Mouse (Mus musculus): ENCODE measurements around the gene Fst. TPM values are rescaled to one million over a fixed set of nuclear protein-coding genes. Genes with fewer than 3 reads are reported as not detected.

The Fst gene
- total and polyA plus RNA-seq, 3 experiments = 0.63 to 1.3 (median 1.2) TPM

GRCm38 (mm10) chr13:114447213-114447612, 11.5 kb downstream of the Fst start:
- H3K4me3 ChIP-seq = no peak overlapping the region
- DNase-seq = no peak
- H3K4me1 ChIP-seq (ENCODE audit: control insufficient read depth, insufficient read depth, low read length) = no peaks in the 10 kb centered on the region
- H3K9ac ChIP-seq (ENCODE audit: low read depth, low read length) = no peak overlapping the region
- H3K27ac ChIP-seq = no peak overlapping the region
- H3K36me3 ChIP-seq (ENCODE audit: control insufficient read depth, insufficient read depth, low read length) = no peaks in the 10 kb centered on the region
- intact Hi-C loops (cut with DNase I) = no loop called here
- TF ChIP-seq CTCF (IDR thresholded peaks at IDR 0.05) (no peak), EP300 (IDR thresholded peaks at IDR 0.05; ENCODE audit: insufficient read depth, low read depth, low read length) (no peak), POLR2A (IDR thresholded peaks at IDR 0.05; ENCODE audit: insufficient read depth, low read depth, low read length) (no peak)
- no peaks in the 10 kb centered on the region for H3K79me2 ChIP-seq (replicated peaks; ENCODE audit: control insufficient read depth, insufficient read depth, low read length)
- H3K27me3 ChIP-seq (ENCODE audit: control insufficient read depth, insufficient read depth, low read length) = no peaks in the 10 kb centered on the region
- WGBS = 52% methylated on average over 2 of the region's 2 CpGs

DNA sequence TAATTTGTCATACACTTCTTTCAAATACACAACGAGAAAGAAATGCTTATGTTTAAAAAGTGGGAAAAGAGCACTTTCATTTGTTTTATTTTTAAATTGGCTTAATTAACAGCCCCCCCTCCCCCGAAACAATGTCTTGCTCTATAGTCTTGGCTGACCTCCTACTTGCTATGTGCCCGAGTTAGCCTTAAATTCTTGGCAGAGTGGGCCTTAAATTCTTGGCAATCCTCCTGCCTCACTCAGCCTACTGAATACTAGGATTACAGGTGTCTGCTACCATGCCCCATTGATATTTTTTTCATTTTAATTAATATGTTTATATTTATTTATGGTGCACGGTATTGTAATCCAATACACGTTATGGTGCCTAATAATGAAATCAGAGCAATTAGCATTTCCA, 26.3 kb downstream of the Fst start:
- 52% methylated on average over 5 of the region's 5 CpGs for WGBS
- TF ChIP-seq POLR2A (IDR thresholded peaks at IDR 0.05; ENCODE audit: insufficient read depth, low read depth, low read length) = no peak
- no peak for TF ChIP-seq EP300 (IDR thresholded peaks at IDR 0.05; ENCODE audit: insufficient read depth, low read depth, low read length)
- H3K9ac ChIP-seq (ENCODE audit: low read depth, low read length) = no peak overlapping the region
- no peaks in the 10 kb centered on the region for H3K36me3 ChIP-seq (ENCODE audit: control insufficient read depth, insufficient read depth, low read length)
- no peak overlapping the region for H3K27ac ChIP-seq
- no peaks in the 10 kb centered on the region for H3K27me3 ChIP-seq (ENCODE audit: control insufficient read depth, insufficient read depth, low read length)
- H3K4me1 ChIP-seq (ENCODE audit: control insufficient read depth, insufficient read depth, low read length) = no peaks in the 10 kb centered on the region
- intact Hi-C loops (cut with DNase I) = no loop called here
- H3K79me2 ChIP-seq (replicated peaks; ENCODE audit: control insufficient read depth, insufficient read depth, low read length) = no peaks in the 10 kb centered on the region
- DNase-seq = no peak
- no peak overlapping the region for H3K4me3 ChIP-seq

- WGBS = 95% methylated on average over 5 of the region's 5 CpGs
- intact Hi-C loops (cut with DNase I) = no loop called here
These were observed 33.5 kb downstream of the Fst start for GRCm38 (mm10) chr13:114425230-114425629.

GRCm38 (mm10) chr13:114420235-114420634, 38.5 kb downstream of the Fst start:
- TF ChIP-seq EP300 (IDR thresholded peaks at IDR 0.05; ENCODE audit: insufficient read depth, low read depth, low read length) (no peak), POLR2A (IDR thresholded peaks at IDR 0.05; ENCODE audit: insufficient read depth, low read depth, low read length) (no peak), CTCF (IDR thresholded peaks at IDR 0.05) (no peak)
- intact Hi-C loops (cut with DNase I) = no loop called here
- H3K36me3 ChIP-seq (ENCODE audit: control insufficient read depth, insufficient read depth, low read length) = no peaks in the 10 kb centered on the region
- H3K4me3 ChIP-seq = no peak overlapping the region
- no peaks in the 10 kb centered on the region for H3K4me1 ChIP-seq (ENCODE audit: control insufficient read depth, insufficient read depth, low read length)
- H3K79me2 ChIP-seq (replicated peaks; ENCODE audit: control insufficient read depth, insufficient read depth, low read length) = no peaks in the 10 kb centered on the region
- no peak overlapping the region for H3K9ac ChIP-seq (ENCODE audit: low read depth, low read length)
- H3K27ac ChIP-seq = no peak overlapping the region
- no peak for DNase-seq
- WGBS = 64% methylated on average over 8 of the region's 8 CpGs
- no peaks in the 10 kb centered on the region for H3K27me3 ChIP-seq (ENCODE audit: control insufficient read depth, insufficient read depth, low read length)

More at GRCm38 (mm10) chr13:114425230-114425629, 33.5 kb downstream of the Fst start:
- H3K4me1 ChIP-seq (ENCODE audit: control insufficient read depth, insufficient read depth, low read length) = no peaks in the 10 kb centered on the region
- H3K9ac ChIP-seq (ENCODE audit: low read depth, low read length) = no peak overlapping the region
- no peak for DNase-seq
- H3K27ac ChIP-seq = no peak overlapping the region
- no peaks in the 10 kb centered on the region for H3K27me3 ChIP-seq (ENCODE audit: control insufficient read depth, insufficient read depth, low read length)
- H3K4me3 ChIP-seq = no peak overlapping the region
- H3K36me3 ChIP-seq (ENCODE audit: control insufficient read depth, insufficient read depth, low read length) = no peaks in the 10 kb centered on the region
- TF ChIP-seq EP300 (IDR thresholded peaks at IDR 0.05; ENCODE audit: insufficient read depth, low read depth, low read length) = no peak
- TF ChIP-seq CTCF (IDR thresholded peaks at IDR 0.05) = no peak
- no peak for TF ChIP-seq POLR2A (IDR thresholded peaks at IDR 0.05; ENCODE audit: insufficient read depth, low read depth, low read length)
- H3K79me2 ChIP-seq (replicated peaks; ENCODE audit: control insufficient read depth, insufficient read depth, low read length) = no peaks in the 10 kb centered on the region

GRCm38 (mm10) chr13:114419364-114419763, 39.4 kb downstream of the Fst start:
- WGBS = 67% methylated on average over 3 of the region's 3 CpGs
- no peak overlapping the region for H3K27ac ChIP-seq
- TF ChIP-seq CTCF (IDR thresholded peaks at IDR 0.05) = no peak
- TF ChIP-seq EP300 (IDR thresholded peaks at IDR 0.05; ENCODE audit: insufficient read depth, low read depth, low read length) = no peak
- H3K79me2 ChIP-seq (replicated peaks; ENCODE audit: control insufficient read depth, insufficient read depth, low read length) = no peaks in the 10 kb centered on the region
- no peak for DNase-seq
- intact Hi-C loops (cut with DNase I) = no loop called here
- H3K4me1 ChIP-seq (ENCODE audit: control insufficient read depth, insufficient read depth, low read length) = no peaks in the 10 kb centered on the region
- no peaks in the 10 kb centered on the region for H3K27me3 ChIP-seq (ENCODE audit: control insufficient read depth, insufficient read depth, low read length)
- H3K4me3 ChIP-seq = no peak overlapping the region
- no peaks in the 10 kb centered on the region for H3K36me3 ChIP-seq (ENCODE audit: control insufficient read depth, insufficient read depth, low read length)
- no peak overlapping the region for H3K9ac ChIP-seq (ENCODE audit: low read depth, low read length)

GRCm38 (mm10) chr13:114412326-114412725, 46.4 kb downstream of the Fst start:
- peak in 1 of 2 experiments; percentile 9 for DNase-seq
- no peaks in the 10 kb centered on the region for H3K4me1 ChIP-seq (ENCODE audit: control insufficient read depth, insufficient read depth, low read length)
- H3K27me3 ChIP-seq (ENCODE audit: control insufficient read depth, insufficient read depth, low read length) = no peaks in the 10 kb centered on the region
- H3K4me3 ChIP-seq = no peak overlapping the region
- TF ChIP-seq CTCF (IDR thresholded peaks at IDR 0.05) (no peak), EP300 (IDR thresholded peaks at IDR 0.05; ENCODE audit: insufficient read depth, low read depth, low read length) (no peak), POLR2A (IDR thresholded peaks at IDR 0.05; ENCODE audit: insufficient read depth, low read depth, low read length) (no peak)
- intact Hi-C loops (cut with DNase I) = no loop called here
- no peak overlapping the region for H3K9ac ChIP-seq (ENCODE audit: low read depth, low read length)
- H3K27ac ChIP-seq = no peak overlapping the region
- H3K79me2 ChIP-seq (replicated peaks; ENCODE audit: control insufficient read depth, insufficient read depth, low read length) = no peaks in the 10 kb centered on the region
- no peaks in the 10 kb centered on the region for H3K36me3 ChIP-seq (ENCODE audit: control insufficient read depth, insufficient read depth, low read length)

All from heart, adult 2 months (tissue).